Mouse (Mus musculus): ENCODE results near the gene Rsl24d1.
"Not testable (repeated sequence)": the region's sequence is repeated elsewhere in the genome, so short reads cannot be mapped to it uniquely, and the experiment has no call there.

Gene Rsl24d1

GRCm38 (mm10) chr9:73102181-73102580 lies 11.0 kb upstream of the Rsl24d1 start, which contains the start of gene Gm20509:
TSS of gene Gm20509 (plus strand) at chr9:73102470.
- DNase-seq (ENCODE audit: low spot score in 2 of 2): no peak

GRCm38 (mm10) chr9:73103159-73103879 lies 9.9 kb upstream of the Rsl24d1 start:
- DNase-seq (ENCODE audit: low spot score in 2 of 2): no peak

- DNase-seq (ENCODE audit: low spot score in 2 of 2): no peak
These were observed 9.4 kb upstream of the Rsl24d1 start for GRCm38 (mm10) chr9:73103880-73104198.

GRCm38 (mm10) chr9:73105141-73105540 lies 8.1 kb upstream of the Rsl24d1 start:
- DNase-seq (ENCODE audit: low spot score in 2 of 2): no peak

GRCm38 (mm10) chr9:73105771-73106170 lies 7.5 kb upstream of the Rsl24d1 start:
- DNase-seq (ENCODE audit: low spot score in 2 of 2): no peak

- DNase-seq (ENCODE audit: low spot score in 2 of 2): not testable (repeated sequence)
These were observed 3.5 kb downstream of the Rsl24d1 start for GRCm38 (mm10) chr9:73116704-73117103.

GRCm38 (mm10) chr9:73118012-73118411 lies 4.8 kb downstream of the Rsl24d1 start:
- no peak for DNase-seq (ENCODE audit: low spot score in 2 of 2)

GRCm38 (mm10) chr9:73121735-73122134 lies 8.5 kb downstream of the Rsl24d1 start:
- peak in 1 of 2 experiments; percentile 18 for DNase-seq (ENCODE audit: low spot score in 2 of 2)

- no peak for DNase-seq (ENCODE audit: low spot score in 2 of 2)
These were observed 11.9 kb downstream of the Rsl24d1 start for GRCm38 (mm10) chr9:73125043-73125570.

- no peak for DNase-seq (ENCODE audit: low spot score in 2 of 2)
These were observed 14.2 kb downstream of the Rsl24d1 start for GRCm38 (mm10) chr9:73127457-73127856.

- DNase-seq (ENCODE audit: low spot score in 2 of 2): no peak
These were observed 16.6 kb downstream of the Rsl24d1 start for GRCm38 (mm10) chr9:73129875-73130274.

- no peak for DNase-seq (ENCODE audit: low spot score in 2 of 2)
These were observed 17.3 kb downstream of the Rsl24d1 start for GRCm38 (mm10) chr9:73130529-73130928.

- no peak for DNase-seq (ENCODE audit: low spot score in 2 of 2)
These were observed 24.2 kb downstream of the Rsl24d1 start for GRCm38 (mm10) chr9:73137341-73137886.

GRCm38 (mm10) chr9:73154347-73154746 lies 41.1 kb downstream of the Rsl24d1 start:
- DNase-seq (ENCODE audit: low spot score in 2 of 2): no peak

GRCm38 (mm10) chr9:73157968-73158367 lies 44.7 kb downstream of the Rsl24d1 start:
- no peak for DNase-seq (ENCODE audit: low spot score in 2 of 2)

- DNase-seq (ENCODE audit: low spot score in 2 of 2): no peak
These were observed 46.0 kb downstream of the Rsl24d1 start for GRCm38 (mm10) chr9:73159265-73159664.

GRCm38 (mm10) chr9:73162571-73163333 lies 49.5 kb downstream of the Rsl24d1 start:
- DNase-seq (ENCODE audit: low spot score in 2 of 2): peak; percentile 70 to 75

- no peak for DNase-seq (ENCODE audit: low spot score in 2 of 2)
These were observed 52.4 kb downstream of the Rsl24d1 start for GRCm38 (mm10) chr9:73165631-73166030.

Measured in frontal cortex, postnatal 25 days (tissue).